Mouse (Mus musculus) brain, embryonic 14.5 days (tissue): ENCODE results near the gene Tspoap1.

Experiments used
- CTCF ChIP-seq: fragments of 200-500 bp; IDR thresholded peaks from 2 replicates; pipeline ENCODE4 v1.5.1; 2012; ENCODE audit warnings: inconsistent platforms, mild to moderate bottlenecking, moderate library complexity, borderline replicate concordance; ENCODE audit not compliant: insufficient read depth, insufficient read length; ENCODE audit errors: extremely low read depth
- POLR2A ChIP-seq: fragments of 200-500 bp; IDR thresholded peaks from 2 replicates; pipeline ENCODE4 v1.6.1; 2012; ENCODE audit warnings: mild to moderate bottlenecking, inconsistent platforms, borderline replicate concordance; ENCODE audit not compliant: poor library complexity, insufficient read depth, insufficient read length, severe bottlenecking; ENCODE audit errors: extremely low read depth

DNA sequence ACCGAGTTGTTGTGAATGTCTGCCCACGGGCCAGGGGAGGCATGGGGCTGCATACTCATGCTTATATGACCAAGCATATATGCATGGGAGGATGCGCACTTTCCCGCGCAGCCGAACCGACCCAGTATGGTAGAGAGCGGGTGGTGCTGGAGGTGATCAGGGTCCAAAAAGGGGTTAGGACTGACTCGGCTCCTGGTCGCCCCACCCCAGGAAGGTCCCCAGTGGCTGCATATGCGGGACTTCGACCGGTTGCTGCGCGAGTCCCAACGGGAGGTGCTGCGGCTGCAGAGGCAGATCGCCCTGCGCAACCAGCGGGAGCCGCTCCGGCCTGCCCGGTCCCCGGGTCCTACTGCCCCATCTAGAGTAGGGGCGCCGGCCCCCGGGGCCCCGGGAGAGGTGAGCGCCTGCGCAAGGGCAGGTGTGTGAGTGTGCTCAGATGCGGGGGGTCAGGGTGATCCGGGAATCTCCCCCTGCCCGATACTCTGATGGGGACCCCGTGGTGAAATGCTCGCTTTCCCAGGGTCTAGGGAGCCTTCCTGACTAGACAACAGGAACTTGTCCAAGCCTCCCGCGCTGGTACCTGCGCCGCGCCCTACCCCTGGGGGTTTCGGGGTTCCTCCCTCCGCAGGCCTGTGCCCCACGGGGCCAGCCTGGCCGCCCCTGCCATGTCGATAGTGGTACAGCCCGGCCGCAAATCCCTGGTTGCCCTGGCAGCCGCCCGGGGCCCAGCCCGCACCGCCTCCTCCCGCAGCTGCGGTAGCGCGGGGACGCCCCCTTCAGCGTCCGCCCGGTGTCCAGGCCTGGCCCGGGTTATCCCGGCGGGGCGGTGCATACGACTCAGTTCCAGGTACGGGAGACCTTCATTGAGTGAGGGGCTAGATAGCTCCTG is 3.9 kb downstream of the Tspoap1 start:
- no peak for TF ChIP-seq CTCF
- peak; percentile 9; the same call in 1 of the 2 replicates for TF ChIP-seq POLR2A
